Mouse (Mus musculus) CH12.LX (cell line): ENCODE measurements around the gene Ppbp.

Experiments used
- CTCF ChIP-seq, 2 experiments: IDR thresholded peaks in 1 of 2; conservative IDR thresholded peaks in 1 of 2; 2 replicates each; pipeline ENCODE4 v1.5.1; 2011 to 2012; ENCODE audit warnings: low read depth in 2 of 2, low read length in 2 of 2, improper control_type of control experiment in 1 of 2, inconsistent platforms in 1 of 2, mild to moderate bottlenecking in 1 of 2, moderate library complexity in 1 of 2
- HCFC1 ChIP-seq: IDR thresholded peaks from 2 replicates; pipeline ENCODE4 v1.6.1; 2012; ENCODE audit warnings: low read depth, mild to moderate bottlenecking, inconsistent platforms, low read length, improper control_type of control experiment
- MAFK ChIP-seq: IDR thresholded peaks from 2 replicates; pipeline ENCODE4 v1.6.1; 2011; ENCODE audit warnings: low read length, improper control_type of control experiment; ENCODE audit not compliant: insufficient replicate concordance
- MAX ChIP-seq: IDR thresholded peaks from 2 replicates; pipeline ENCODE4 v1.6.1; 2011; ENCODE audit warnings: low read length, improper control_type of control experiment
- POLR2A ChIP-seq: IDR thresholded peaks from 2 replicates; pipeline ENCODE4 v1.6.1; 2011; ENCODE audit warnings: low read depth, mild to moderate bottlenecking, improper control_type of control experiment, low read length
- ZC3H11A ChIP-seq: IDR thresholded peaks from 2 replicates; pipeline ENCODE4 v1.6.1; 2012; ENCODE audit warnings: low read depth, mild to moderate bottlenecking, inconsistent platforms, low read length, improper control_type of control experiment
- ZKSCAN1 ChIP-seq: IDR thresholded peaks from 2 replicates; pipeline ENCODE4 v1.6.1; 2012; ENCODE audit warnings: low read depth, inconsistent platforms, low read length, improper control_type of control experiment, borderline replicate concordance

DNA sequence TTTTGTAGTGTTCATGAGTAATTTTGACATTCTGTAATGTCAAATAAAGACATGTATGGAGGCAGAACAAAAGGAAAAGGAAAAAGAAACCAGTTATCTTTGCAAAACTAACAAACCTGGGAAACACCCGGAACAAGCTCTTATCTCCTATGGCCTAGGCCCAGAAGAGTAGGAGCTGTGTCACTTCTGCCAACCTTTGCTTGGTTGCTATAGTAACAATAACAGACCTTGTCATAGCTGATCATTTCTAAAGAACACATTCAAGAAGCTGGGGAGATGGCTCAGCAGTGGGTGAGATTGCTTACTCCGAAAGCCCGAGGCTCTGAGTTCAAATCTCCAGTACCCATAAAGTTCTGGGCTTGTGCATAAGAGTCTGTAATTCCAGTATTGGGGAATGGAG, 45.7 kb upstream of the Ppbp start:
- no peak for TF ChIP-seq ZC3H11A
- TF ChIP-seq ZKSCAN1: no peak
- TF ChIP-seq CTCF (conservative IDR thresholded peaks at IDR 0.05 in 1 of 2, IDR thresholded peaks at IDR 0.05 in 1 of 2; ENCODE audit: low read depth in 2 of 2, low read length in 2 of 2): no peak
- no peak for TF ChIP-seq HCFC1
- no peak for TF ChIP-seq MAX
- TF ChIP-seq POLR2A: no peak
- TF ChIP-seq MAFK: no peak
